Mouse (Mus musculus) adrenal gland, postnatal 36 days (tissue): ENCODE data around the gene Psmd9. TPM values are rescaled to one million over a fixed set of nuclear protein-coding genes. Genes with fewer than 3 reads are reported as not detected.

ENCODE experiments used
- DNase-seq, 2 experiments: peaks; one replicate each; pipeline ENCODE4 v3.0.0; 2021; ENCODE audit warnings: mixed read lengths in 1 of 2
- long read RNA-seq, 2 experiments: library from polyadenylated mRNA; stranded (forward); transcript quantifications; one replicate each; pipeline ENCODE4 v2.0.0; 2021; ENCODE audit warnings: borderline sequencing depth in 2 of 2
- total RNA-seq, 2 experiments: library from RNA; stranded (reverse); gene quantifications; 2 replicates each; pipeline ENCODE4 v1.2.3; 2021

Gene Psmd9
- 10 to 100 TPM; 23.4 to 31.5 TPM for total RNA-seq
- long read RNA-seq, experiment 1, transcript Psmd9-201 (6 exons, 2,597 nt) = major isoform, 42 of 48 reads
- long read RNA-seq, experiment 1, partial matches to known transcripts = 3 of 48 reads
- long read RNA-seq, experiment 1, other reads (novel, unspliced or antisense) = 2 of 48 reads
- long read RNA-seq, experiment 2, transcript Psmd9-201 (6 exons, 2,597 nt) = major isoform, 7 of 8 reads
- long read RNA-seq, experiment 2, partial matches to known transcripts = 1 of 8 reads
- long read RNA-seq, experiment 2, other reads (novel, unspliced or antisense) = 0 of 8 reads

DNA sequence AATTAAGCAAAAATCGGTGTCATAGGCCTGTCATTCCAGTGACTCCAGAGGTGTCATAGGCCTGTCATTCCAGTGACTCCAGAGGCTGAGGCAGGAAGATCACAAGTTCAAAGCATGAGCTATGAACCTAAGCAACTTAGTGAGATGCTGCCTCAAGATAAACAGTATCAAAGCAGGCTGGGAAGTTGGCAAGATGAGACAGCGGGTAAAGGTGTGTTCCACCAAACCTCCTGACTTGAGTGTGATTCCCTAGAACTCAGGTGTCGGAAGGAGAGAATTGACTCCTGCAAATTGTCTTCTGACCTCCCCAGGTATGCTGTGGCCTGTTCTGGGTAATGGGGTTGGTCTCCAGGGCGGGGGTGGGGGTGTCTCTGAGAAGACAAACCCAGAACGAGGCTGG lies at the start of gene Psmd9:
Gene Psmd9, plus strand, starts transcription at position 130 of the 400 bp plus-strand sequence.
- DNase-seq = no peak

DNA sequence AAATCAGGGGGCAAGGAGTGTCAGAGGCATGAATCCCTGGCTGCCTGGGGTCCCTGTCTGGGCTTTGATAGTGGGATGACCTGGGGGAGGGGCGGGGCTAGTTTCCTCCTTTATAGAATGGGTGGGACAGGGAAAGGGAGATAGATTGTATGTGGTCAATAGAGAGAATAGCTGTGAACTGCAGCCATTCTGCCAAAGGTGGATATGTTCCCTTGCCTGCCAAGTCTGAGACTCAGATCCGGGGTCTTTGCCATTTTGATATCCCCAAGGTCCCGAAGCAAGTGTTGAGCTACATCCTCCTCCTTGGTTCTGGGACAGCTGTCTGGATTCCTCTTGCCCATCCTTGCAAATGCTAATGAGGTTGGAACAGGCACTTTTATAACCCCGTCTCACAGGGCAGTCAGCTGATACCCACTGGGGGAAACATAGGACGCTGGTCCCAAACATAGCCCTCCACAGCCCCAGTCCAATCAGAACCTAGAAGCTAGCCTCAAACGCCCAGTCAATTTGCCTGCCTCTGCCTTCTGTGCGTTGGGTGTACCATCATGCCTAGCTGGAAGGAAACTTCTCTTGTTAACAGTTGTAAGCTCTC lies 48.5 kb upstream of the Psmd9 start:
- DNase-seq = no peak

DNA sequence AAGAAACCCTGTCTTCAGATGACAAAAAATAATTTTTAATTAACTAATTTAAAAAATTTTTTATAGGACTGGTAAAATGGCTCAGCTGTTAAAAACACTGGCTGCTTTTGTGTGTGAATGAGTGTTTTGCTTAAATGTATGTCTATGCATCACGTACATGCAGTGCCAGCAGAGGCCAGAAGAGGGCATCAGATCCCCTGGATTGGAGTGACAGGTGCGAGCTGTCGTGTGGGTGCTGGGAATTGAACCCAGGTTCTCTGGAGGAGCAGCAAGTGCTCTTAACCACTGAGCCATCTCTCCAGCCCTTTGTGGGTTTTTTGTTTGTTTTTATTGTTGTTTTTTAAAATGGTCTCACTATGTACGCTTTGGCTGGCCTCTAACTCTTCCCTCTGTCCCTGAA lies 47.0 kb upstream of the Psmd9 start:
- DNase-seq = no peak

DNA sequence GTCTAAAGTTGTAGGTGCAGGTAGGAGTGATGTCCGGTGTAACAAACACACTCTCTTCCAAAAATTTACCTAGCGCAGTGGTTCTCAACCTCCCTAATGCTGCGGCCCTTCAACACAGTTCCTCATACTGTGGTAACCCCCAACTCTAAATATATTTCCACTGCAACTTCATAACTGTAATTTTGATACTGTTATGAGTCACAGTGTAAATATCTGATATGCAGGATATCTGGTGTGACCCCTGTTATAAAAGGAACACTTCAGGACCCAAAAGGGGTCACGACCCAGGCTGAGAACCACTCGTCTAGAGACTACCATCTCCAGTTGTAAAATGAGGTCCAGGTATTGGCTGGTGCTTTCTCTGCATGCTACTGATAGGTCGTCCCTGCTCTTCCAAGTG lies 44.1 kb upstream of the Psmd9 start:
- DNase-seq = no peak

DNA sequence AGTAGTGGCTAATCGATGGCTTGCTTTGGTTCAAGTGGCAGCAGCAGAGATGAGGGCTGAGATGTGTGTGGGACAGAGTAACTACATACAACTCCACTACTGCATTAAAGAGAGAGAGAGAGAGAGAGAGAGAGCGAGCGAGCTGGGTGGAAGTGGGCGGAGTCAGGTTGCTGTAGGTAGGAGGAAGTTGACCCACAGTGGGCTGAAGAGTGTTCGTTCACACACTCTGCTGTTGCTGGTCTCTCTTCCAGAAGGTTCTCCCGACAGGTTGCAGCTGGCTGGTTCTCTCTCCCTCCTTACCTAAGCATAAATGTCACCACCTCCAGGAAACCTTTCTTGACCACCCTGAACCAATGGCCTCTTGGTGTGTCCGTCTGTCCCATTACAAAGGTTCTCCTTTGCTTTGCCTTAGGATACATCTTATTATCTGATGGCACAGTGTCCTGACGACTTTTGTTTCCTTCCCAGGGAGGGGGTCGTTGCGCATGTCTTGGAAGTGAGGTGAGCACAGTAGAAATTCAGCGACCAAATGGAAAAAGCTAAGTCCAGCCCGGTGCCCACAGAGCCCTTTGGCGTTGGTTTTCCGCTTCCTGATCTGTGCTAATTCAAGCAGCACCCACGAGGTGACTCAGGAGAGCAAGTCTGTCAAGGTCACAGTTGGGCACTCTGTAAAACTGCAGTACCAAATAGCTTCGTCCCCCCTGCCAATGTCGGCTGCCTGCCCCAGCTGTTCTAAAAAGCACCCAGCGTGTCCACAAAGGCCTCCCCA lies 43.4 kb upstream of the Psmd9 start:
- peak; percentile 66 to 72 for DNase-seq

DNA sequence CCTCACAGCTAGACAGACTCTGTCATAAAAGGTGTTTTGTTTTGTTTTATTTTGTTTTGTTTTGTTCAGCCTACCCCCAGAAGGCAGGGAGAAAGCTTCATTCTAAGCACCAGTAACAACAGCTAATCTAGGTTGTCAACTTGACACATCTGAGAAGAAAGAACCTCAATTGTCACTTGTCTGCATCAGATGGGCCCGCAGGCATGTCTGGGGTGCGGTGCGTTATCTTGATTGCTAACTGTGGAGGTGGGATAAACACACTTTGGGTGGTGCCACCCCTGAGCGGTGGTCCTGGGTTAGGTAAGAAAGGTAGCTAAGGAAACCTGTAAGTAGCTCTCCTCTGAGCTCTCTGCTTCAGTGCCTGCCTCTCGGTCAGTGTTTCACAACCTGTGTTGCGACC lies 42.2 kb upstream of the Psmd9 start:
- DNase-seq = no peak

DNA sequence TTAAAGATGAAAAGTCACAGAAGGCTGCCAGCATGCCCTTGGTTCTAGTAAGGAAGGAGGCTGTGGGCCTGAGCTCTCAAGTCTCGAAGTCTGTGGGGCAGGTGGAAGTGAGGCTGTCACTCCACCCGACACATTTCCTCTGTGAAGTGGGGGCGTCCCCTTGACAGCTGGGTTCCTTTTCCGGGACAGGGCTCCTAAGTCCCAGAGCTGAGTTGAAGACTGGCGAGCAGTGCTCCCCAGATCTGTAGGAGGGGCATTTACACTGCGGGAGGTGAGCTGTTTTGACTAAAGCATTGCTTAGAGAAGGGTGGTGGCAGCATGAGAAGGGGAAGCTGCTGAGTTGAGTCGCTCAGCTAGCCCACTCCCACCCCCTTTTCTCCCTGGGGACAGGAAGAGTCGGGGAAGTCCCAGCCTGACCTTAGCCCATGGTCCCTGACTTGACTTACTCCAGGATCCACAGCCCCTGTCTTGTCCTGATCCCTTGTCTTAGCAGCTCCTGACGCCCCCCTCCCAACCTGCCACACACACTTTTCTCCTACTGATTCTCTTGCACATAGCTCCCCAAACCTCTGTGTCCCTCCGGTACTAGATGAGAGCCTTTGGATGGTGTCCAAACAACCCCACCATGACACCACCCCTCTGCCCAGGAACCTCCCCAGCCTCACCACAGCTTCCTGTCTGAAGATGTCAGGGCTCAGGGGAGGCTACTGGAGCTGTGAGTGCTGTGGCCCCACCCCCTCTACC lies 40.6 kb upstream of the Psmd9 start:
- no peak for DNase-seq

DNA sequence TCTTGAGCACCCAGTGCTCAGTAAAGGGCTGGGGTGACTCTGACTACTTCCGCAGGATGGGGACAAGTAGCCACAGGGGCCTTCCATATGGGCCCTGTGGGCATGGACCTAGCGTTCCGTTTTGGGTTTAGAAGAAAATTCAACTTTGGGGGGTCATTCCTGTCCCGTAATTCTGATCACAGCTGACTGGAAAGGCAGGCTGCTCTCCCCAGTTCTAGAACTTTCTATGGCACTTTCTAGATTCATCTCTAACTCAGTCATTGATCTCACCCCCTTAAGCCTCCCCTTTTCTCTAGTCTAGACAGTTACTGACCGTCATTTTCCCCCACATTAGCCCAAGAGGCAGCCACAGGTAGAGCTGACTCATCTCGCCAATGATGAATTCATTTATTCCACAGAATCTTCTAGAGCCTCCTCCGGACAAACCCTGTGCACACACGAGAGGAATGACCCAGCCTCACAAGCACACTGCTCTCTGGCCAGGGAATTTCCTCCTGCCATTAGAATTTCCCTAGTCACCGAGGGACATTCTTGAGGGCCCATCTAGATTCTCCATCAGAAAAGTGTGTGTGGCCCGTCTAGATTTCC lies 39.9 kb upstream of the Psmd9 start:
- DNase-seq = no peak

DNA sequence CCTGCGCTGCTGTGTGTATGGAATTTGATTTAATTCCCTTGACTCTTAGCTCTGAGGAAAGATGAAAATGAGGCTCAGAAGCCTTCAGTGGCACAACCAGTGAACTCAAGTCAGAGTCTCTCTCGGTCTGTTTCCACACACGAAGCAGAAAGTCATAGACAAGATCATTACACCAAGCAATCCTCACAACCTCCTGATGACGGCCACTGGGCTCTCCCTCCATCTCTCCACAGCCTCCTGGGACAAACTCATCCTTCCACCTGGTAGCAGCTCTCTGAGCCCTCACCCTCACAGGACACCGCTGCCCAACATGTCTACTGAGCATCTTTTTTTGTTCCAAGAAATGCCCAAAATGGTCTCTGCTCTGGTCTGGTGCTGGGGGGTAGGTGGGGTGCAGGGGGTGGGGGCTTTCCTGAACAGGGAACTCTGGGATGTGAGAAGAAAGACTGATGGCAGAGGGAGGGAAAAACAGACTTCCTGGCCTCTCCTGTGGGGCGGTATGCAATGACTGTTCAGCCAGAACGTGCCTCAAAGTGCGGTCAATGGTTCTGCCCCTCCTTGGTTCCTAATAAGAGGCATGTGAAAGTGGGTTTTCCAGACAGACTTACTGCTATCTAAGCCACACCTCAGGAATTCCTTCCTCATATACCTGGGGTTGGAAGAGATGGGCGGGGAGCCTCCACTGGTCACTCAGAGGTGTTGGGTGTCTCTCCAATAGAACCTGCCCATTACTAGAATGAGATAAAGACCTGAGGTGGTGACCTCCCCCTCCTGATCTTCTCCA lies 39.0 kb upstream of the Psmd9 start:
- DNase-seq = no peak

DNA sequence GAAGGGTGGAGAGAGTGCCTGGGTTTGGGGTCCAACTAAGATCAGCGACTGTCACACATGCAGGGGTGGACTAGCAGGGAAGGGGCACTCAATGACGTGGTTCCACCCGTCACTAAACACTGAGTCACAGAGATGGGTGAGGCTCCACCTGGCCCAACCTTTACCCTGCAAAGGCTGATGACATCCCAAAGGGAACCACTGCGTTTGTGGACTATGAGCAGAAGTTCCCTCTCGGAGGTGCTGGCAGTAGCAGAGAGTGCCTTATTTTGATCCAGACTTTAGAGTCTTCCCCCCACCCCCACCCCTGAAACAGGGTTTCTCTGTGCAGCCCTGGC lies 38.4 kb upstream of the Psmd9 start:
- DNase-seq = no peak

DNA sequence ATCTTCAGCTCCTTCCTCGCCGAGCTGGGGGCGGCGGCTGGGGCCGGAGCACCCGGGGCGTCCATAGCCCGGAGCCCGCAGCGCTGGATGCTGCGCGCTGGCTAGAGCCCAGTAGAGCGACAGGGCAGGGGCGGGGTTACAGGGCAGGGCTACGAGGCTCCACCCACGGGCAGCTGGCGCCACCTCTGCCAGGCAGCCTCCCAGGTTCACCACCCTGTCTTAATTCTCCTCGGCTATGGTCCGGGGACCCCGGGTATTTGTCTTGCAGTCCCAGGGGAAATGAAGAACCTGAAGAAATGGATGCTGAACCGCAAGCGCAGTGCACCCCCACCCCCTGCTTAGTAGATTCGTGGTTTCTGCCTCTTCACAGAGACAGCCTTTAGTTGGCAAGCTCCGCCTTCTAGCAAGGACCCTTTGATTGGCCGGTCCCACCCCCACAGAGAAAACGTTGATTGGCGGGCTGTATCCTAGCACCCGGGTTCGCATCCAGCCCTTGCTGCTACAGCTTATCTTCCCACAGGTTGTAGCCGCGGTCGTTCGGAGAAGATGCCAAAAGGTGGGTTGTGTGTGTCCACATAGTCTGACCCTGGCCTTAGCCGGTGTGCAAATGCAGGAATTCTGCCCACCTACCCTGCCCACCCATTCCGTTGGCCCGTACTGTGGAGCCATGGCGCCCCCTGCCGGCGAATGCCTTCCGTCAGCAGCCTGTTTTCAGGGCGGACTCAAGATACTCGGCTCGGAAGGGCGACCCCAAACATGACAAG lies 36.7 kb upstream of the Psmd9 start, which contains the start of gene Rhof:
Gene Rhof, minus strand, starts transcription at position 385 of the 764 bp plus-strand sequence.
- DNase-seq = peak; percentile 86 to 94

DNA sequence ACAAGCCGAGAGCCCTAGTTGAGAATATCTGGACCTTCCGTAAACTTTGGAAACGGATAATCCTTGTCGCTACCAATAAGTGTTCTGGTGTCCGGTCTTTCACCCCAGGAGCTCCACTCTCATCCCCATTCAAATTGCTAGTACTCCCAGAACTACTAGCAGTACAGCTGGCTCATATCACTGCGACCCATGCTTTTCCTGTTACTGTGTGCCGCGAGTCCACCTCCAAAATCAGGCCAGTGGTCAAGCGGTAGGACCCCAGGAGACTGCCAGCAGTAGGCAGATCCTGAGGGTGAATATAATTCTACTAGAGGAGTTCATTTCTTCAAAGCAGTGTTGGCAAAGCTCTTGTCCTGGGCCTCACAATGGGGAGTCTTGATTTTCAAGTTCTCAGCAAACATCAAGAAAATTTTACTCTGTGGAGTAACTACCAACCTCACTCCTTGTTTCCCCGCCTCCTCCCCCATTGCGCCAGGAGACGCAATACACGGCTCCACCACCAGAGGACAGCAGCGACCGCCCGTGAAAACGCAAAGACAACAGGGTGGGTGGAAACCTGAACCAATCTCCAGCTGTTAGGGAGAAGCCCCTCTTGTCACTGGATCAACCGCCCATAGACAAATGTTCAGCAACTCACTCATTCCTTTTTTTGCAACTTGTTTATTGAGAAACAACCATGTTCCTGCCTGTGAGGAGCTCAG lies 36.0 kb upstream of the Psmd9 start:
- DNase-seq = peak; percentile 84 to 87

DNA sequence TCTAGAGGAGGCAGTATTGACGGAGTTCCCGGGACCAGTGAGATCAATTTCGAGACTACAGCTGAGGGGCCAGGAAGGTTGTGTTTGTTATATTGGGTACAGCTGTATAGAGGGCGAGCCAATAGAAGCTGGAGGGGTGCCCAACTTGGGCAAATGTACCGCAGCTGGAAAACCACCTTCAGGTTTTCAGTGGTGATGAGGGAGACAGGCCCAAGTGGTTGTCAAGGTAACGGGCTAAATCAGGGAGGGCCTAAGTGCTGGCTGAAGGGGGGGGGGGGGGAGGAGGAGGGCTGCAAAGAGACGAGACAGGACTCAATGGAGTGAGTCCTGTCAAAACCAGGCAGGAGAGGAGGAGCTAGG lies 35.4 kb upstream of the Psmd9 start:
- DNase-seq = peak; percentile 12 to 36

DNA sequence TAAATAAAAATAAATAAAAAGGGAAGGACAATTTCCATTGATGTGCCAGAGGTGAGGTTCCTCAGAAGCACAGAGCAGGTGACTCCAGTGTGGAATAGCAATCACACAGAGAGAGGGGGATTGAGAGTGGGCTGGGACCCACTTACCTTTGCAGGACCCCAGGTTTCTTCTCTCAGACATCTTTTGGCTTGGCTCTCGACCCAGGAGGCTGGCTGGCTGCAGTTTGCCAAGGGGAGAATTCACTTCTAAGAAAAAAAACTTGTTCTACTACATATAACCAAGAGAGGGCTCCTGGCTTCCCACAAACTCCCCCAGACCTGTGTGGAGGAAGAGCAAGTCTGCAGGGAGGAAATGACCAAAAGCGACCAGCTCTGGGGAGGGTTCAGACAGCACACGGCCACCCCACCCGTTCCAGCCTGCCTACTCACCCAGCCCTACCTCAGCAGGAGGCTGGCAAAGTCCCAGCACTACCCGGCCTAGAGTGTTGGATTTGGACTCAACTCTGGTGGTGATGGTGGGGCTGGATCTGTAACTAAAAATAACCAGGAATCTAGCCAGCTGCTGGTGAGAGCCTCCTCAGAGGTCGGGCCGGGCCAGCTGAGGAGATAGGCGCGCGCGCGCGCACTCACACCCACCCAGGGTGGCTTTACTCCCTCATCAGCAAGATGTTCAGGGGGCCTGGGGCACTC lies 34.9 kb upstream of the Psmd9 start:
- peak; percentile 69 to 77 for DNase-seq

DNA sequence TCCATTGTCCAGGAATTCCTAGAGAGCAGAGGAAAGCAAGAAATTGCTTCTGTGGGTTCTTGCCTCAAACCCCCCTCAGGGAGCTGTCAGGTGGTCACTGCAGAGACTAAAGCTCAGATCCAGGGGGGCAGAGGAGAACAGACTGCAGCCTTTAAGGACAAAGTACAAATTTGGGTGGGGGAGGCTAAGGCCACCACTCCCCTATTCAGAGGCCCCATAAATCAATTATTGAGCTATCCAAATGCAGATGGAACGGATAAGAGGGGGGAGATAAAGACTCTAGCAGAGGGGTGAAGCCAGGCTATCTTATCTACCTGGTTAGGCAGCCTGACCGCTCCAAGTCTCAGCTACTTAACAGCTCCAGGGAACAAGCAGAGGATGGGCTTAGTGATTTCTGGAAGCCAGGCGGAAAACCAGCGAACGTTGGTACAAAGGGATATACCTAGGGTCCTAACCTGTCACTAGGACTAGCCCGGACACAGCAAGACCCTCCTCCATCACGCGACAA lies 34.3 kb upstream of the Psmd9 start:
- no peak for DNase-seq

DNA sequence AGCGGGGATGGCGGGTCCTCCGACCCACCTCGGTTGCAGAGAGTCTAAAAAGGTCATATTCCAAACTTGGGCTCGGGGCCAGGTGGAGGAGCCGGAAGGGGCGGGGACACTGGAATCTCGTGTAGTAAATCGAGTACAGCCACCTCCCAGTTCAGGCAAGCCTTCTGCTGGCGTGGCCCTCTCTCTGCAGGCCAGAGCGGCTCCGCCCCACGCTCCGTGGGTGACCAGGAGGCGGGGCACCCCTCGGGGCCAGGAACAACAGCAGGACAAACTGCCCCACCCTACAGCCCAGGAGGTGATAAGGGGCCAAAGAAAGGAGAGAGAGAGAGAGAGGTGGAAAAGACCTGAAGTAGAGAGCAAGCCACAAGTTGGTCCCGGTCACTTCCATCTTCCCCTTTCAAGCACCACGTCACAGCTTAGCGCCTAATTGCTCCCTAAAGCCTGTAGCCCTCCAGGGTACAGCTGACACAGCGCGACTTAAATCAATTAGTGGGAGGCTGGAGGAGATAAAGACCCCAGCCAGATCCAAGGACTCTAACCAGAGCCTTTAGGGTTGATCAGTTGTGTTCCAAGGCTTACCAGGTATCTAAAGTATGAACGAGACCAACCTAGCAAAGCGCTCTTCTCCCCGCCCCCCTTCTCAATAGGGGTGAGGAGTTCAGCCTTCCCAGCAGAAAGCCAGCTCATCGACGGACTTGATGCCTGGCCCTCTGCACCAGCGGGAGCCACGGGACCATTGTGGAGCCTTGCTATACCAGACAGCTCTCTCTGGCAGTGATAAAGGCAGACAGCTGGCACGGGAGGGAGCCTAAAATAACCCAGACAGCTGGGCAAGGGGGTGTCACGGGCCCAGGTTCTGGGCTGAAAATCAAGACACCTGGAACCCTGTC lies 33.5 kb upstream of the Psmd9 start:
- peak; percentile 96 to 97 for DNase-seq

DNA sequence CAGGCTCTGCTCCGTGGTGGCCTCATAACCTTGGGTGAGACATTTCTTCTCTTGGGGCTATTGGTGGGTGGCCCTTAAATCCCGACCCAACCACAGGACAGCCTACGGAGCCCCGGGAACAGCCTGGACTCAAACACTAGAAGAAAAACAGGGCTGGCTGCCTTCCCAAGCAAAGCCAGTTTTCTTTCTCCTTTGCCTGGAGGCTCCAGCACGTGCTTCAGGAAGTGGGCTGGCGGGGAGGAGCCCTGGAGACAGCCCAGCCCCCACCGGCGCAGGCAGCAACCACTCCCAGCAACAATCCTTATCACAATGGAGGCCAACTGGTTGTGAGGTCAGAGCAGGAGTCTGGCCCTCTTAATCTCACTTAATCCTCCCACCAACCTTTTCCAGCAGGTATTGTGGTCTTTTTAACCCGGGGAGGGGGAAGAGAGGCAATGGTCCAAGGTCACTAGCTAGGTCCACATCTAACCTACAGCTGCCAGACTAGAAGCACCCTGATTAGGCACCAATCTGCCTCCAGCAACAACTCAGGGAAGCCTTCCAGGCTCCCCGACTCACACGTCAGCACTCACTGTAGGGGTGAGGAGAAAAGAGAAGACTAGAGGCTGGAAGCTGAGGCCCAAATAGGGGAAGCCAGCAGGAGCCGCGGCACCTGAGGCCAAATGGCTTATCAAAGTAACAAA lies 32.7 kb upstream of the Psmd9 start:
- DNase-seq = peak; percentile 95 to 98
